Mouse (Mus musculus) frontal cortex, adult (tissue): Measurements from ENCODE around the gene Spred1.
"Not testable (repeated sequence)": the region's sequence is repeated elsewhere in the genome, so short reads cannot be mapped to it uniquely, and the experiment has no call there.

Experiments used
- ATAC-seq: cut with Nextera tagmentation; 2 replicates; pipeline ENCODE4 v1.9.2; 2017; ENCODE audit warnings: mild to moderate bottlenecking, moderate library complexity, mixed read lengths; ENCODE audit not compliant: low TSS enrichment

Gene Spred1

DNA sequence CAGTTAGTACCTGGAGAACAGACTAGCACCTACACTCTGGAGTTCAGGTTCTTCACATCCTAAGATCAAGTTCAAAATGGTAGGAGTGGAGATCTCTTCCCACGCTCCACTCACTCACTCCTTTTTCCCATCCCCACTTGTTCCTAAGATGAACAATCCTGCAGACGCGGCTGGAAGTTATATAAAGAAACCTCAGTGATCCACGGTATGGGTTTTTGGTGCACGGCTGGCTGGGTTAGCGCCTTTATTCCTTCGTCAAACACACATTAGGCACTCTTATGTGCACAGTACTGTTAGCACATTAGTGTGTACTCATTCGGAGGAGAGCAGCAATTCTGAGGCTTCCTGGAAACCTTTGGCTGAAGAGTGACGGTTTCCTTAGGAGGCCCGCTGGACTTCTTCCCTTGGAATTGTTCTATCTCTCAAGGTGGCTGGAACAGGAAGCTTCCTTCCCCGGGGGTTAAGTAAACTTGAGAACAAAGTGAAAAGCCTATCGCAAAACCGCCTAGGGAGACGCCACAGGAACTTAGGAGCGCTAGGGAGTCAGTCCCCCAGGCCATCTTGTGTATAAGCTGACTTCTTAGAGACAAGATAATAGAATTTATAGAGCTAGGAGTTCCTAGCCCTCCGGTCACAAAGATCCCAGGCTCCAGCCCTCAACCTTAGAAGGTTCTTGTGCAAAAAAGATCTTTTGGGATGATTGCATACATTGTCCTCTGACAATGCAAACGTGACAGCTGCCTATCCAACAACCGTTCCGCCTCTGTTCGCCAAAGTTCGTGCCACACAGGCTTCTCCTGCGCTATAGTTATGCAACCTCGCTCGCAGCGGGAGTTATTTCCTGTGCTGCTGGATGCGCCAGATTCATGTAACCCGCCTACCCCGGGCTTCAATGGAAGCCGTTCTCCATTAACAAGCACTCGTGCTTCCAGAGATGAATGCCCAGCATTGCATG lies 1.6 kb upstream of the Spred1 start:
- peak; percentile 62 for ATAC-seq

DNA sequence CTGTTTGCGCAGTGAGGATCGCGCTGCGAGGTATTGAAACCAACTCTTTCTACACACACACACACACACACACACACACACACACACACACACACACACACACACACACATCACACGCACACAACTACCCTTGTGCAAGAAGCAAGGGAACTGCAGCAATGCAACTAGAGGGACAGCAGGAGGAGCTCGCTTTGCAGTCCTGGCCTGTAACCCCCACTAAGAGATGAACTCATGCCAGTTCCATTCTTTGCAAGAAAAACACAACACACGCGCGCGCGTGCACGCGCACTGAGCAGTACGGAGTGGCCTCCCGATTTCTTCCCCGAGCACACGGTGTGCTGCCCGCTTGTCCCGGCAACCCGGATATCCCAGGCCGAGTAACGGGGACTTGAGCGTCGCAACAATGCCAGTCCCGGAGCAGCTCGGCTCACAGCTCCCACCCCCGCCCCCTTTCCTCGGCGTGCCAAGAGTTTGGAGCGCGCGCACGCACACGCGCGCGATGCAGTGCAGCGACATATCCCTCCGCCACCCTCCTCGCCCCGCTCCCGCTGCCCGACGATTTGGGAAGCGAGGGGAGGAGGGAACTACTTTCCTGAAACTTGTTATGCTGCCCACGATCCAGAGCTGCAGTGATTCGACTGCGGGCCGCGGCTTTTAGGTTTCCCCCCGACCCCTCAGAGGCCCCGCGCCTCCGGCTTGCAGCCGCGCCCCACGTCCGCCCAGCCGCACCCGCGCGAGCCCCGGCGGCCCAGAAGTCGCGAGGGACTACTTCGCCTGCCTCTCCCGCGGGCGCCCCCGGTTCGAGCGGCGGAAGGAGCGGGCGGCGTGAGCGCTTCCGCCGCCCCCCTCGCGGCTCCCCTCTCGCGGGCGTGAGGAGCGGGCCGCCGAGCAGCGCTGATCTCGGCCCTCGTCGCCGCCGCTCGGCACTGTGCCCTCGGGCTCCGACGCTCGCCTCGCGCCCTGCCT lies 645 bp upstream of the Spred1 start:
- ATAC-seq, result peak; percentile 62

DNA sequence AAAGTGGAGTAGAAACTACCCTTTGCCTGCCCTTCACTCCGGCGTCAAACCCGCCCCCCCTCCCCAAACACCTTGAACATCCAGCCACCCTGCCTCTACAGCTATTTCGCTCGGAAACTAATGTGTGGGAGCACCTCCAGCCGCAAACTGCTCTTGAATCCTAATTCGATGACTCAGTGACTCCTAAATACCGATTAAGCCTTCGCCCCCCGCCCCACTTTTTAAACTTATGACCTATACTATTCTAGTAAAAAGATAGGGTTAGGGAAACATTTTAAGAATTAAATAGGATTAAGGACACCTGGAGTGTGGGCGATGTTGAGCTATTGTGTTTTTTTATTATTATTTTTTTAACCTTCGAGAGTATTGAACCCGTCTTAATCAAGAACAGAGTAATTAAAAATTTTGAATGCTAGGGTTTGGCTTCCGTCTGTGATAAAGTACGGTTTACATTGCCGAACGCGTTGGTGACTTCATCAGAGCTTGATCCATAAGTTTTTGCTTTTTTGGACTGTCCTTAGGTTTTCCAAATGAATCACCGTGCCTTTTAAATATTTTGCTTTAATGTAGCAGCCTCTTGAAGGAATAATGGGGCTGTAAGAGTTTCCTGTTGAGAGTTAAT lies 921 bp downstream of the Spred1 start:
- ATAC-seq, result no peak

DNA sequence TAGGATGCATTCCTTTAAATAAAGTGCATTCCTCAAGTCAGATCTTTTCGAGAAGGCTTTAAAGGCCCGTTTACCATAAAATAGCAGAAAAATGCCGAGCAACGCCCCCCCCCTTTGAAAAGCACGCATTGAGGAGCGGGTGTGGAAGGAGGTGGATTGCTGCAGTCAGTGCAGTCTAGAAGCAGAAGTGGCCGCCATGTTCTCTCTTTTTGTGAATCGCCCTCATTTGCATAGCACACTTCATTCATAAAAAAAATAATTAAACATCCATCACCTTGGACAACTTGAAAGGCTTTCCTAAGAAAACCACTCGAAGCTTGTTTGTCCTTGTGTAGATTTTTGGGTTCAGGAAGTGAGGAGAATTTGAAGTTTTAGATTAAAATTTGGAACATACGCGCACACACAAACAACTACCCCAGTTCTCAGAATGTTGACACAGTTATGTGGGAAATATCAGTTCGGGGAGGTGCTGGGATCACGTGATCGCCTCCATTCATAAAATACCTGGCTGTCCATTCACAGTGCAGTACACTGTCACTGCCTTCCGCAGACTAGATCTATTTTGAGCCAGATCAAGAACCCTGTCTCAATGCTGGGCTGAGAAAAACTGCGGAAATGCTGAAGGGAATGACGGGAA lies 1.6 kb downstream of the Spred1 start:
- no peak for ATAC-seq

DNA sequence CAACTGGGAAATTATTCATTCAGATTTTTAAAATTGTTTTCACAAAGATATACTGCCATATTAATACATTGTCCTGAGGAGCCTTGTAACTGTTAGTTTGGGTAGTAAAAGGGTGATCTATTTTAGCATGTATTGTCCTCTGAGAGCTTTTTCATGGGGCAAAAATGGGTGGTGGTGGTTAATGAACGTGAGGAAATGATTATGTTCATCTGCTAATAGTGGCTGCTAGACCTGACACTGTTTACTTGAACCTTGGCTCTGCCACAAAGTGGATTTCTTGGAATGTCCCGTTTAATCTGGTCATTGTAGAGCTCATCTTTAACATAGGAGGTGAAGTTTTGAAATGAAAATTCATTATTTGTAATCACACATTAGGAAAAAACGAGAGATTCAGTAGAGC lies 2.5 kb downstream of the Spred1 start:
- no peak for ATAC-seq

DNA sequence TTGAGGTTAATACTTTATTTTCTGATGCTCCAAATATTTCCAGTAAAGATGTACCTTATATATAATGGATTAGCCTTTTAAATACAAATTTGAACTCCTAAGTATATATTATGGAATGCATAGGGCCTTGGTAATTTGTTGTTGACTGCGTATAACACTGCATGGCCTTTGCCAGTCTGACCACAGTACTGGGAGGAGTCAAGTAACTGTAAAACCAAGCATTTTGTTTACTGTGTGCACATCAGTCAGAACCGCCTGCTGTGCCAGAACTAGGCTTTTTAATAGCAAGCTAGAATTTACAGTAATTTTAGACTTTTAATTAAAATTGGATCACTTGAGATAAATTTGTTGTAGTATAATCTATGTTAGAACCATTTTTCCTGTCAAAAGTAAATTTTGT lies 3.7 kb downstream of the Spred1 start:
- no peak for ATAC-seq

DNA sequence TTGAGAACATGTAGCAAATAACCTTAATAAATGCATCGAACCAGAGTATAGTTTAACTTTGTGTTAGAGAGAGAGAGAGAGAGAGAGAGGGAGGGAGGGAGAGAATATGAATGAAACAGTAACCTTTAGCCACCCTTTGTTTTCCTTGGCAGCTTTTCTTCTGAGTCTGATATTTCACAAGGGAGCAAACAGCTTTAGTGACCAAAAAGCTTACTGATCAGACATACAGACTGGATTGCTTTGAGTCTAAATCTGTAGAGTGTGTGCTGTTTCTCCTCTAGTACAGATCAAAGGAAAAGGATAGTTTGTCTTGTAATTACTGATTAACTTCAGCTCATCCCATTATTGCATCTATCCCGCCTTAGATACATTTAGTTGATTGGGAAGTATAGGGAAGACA lies 8.0 kb downstream of the Spred1 start:
- no peak for ATAC-seq

DNA sequence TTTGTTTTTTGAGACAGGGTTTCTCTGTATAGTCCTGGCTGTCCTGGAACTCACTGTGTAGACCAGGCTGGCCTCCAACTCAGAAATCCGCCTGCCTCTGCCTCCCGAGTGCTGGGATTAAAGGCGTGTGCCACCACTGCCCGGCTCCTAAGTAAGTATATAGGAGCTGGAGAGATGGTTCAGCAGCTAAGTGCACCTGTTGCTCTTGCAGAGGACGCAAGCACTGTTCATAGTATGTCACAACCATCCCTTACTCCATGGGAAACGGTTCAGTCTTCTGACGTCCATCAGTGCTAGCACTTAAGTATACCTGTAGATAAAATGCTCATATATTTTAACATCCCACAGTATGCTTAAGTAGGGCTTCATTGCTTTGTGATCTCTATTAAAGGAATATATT lies 9.9 kb downstream of the Spred1 start:
- not testable (repeated sequence) for ATAC-seq

DNA sequence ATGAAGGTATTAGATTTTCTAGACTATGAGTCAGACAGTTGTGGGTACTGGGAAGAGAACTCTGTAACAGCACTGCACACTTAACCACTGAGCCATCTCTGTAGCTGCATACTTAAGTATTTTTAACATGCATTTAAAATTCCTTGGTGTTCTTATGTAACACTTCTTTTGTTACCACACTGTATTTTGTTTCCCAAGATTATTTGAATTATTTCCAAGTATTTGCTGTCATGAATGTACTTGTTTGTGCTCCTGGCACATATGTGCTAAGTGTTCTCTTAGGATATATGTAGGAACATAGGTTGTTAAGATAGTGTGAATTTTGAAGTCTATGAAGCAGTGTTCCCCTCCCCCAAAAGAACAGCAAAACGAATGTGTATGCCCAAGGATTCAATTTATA lies 10.7 kb downstream of the Spred1 start:
- no peak for ATAC-seq

DNA sequence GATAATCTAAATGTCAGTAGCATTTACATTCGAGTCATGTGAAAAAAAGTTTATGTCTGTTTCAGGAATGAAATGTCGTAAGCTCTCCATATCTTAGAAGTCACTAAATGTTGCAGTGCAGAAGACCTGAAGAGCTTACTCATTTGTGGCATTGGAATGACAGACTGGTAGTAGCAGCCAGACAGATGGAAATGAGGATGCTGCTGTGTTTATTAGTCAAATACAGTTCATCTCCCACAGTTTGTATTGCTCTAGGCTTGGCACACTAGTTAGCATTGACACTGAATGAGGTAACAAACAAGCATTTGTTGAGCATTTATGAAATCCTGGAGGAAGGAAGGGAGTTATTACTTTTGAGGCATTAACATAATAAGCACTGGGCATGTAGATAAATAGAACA lies 12.4 kb downstream of the Spred1 start:
- no peak for ATAC-seq

DNA sequence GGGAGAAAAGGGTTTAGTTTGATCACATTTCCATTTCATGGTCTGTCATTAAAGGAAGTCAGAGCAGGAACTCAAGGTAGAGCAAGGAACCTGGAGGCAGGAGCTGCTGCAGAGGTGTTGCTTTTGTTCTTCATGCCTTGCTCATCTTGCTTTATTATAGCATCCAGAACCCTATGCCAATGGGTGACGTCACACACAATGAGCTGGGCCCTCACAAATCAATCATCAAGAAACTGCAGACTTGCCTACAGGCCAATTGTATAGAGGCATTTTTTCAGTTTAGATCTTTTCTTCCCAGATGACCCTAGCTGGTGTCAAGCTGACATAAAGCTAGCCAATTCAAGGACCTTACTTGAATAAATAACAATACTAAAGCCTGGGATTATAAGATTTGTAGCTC lies 16.6 kb downstream of the Spred1 start:
- ATAC-seq, result 0 out of 2 replicates have a peak, but pooled peaks have one; percentile 14

DNA sequence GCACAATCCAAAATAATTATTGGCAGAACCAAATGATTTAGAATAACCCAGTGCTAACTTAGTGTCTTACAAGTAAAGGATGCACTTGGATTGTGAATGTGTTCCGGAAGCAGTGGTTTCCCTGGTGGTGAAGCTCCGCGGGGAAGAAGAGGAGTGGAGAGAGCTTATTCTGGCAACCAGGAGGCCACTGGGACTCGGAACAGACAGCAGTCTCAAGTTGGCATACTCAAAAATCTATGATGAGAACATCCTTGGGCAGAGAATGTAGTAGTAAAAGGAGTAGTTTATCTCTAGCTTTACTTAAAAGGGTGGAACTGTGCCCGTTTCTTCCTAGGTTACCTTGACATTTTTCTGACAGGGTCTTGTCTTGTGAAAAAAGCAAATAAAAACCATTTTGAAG lies 17.8 kb downstream of the Spred1 start:
- ATAC-seq, result peak; percentile 36; the same call in 1 of the 2 replicates

DNA sequence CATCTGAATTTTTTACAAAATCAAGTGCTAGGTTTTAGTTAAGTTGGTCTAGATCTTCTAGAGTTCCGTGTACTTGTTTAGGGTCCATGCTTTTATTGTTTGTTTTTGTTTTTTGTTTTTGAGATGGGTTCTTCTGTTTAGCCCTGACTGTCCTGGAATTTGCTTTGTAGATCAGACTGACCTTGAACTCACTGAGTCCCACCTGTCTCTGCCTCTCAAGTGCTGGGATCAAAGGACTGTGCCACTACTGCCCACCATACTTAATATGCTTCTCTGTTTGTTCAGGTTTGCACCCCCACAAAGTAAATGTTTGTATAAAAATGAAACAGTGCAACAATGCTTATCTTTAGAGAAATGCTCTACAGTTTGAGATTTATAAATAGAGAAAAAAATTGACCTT lies 18.8 kb downstream of the Spred1 start:
- no peak for ATAC-seq

DNA sequence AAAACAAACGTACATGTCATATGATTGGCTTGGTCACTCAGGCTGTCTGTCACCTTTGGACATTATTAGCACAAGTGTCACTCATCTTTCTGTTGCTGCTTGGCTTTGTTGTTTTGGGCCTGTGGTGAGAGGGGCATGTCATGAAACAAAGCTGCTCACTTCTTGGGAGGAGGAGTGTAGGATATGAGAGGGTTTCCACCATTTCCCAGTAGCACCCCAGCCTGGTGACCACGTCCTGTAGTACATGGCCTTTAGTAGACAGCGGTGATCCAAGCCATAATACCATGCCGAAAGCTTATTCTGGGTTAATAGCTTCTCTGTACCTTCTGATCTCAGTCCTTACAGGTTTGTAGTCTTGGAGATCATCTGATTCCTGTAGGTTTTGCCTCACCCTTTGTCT lies 21.9 kb downstream of the Spred1 start:
- ATAC-seq, result no peak

DNA sequence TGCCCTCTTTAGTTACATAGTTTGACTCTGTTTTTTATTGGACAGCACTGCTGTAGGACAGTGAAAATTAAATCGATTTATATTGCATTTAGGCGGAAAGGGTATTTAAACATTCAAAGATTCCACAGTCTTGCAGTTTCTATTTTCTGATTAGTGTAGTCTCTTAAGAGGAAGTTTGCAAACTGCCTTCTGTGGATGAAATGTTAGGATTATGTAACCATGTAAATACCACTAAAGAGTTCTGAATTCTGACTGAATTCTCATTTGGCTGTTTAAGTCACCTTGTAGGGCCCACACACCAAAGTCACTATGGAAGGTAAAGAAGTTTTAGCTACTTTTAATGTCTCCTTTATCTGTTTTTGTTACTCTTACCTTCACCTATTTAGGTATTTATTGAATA lies 24.9 kb downstream of the Spred1 start:
- ATAC-seq, result 0 out of 2 replicates have a peak, but pooled peaks have one; percentile 15

DNA sequence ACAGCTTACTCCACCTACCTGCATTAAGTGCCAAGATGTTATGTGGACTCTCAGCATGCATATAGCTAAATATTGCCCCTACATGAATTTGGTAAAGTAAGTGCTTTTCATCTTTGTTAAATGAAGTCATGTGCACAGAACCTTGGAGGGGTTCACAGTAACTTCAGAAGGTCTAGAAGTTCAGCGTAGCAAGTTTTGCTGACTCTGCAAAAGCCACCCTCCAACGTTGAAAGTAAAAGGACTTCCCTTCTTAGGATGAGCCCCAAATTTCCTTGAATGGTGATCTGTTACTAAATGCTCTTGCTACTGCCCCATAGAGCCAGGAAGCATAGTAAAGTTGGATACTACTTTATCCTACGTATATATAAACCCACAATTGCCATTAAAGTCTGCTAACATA lies 25.4 kb downstream of the Spred1 start:
- no peak for ATAC-seq

DNA sequence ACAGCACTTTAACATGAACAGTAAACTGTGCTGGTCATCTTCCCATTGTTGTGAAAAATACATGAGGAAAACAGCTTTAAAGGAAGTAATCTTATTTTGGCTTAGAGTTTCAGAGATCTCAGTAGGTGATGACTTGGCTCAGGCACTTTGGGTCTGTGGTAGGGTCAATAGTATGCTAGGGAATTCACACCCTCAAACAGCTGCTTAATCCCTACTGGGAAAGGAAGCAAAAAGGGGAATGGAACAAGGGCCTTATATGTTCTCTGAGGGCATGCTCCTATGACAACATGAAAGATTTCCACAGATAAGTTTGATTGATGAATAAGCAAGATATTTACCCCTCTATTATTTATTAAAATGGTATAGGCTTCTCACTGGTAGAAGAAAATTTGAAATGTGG lies 31.0 kb downstream of the Spred1 start:
- ATAC-seq, result no peak

DNA sequence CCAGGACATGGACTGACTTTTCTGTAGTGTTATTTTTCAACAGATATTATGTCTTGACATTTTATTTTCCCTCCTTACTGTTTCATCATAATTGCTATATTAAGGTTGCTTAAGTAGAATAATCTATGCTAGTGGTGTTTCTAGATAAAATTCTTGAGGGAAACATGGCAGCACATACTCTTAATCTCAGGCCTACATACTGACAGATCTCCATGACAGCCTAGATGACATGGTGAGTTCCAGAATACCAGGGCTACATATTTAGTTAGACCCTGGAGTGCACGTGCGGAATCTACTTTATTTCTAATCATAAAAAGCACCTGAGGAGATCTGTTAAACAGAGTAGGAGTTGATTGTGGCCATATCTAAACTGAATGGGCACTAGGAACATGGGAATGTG lies 47.2 kb downstream of the Spred1 start:
- ATAC-seq, result no peak

DNA sequence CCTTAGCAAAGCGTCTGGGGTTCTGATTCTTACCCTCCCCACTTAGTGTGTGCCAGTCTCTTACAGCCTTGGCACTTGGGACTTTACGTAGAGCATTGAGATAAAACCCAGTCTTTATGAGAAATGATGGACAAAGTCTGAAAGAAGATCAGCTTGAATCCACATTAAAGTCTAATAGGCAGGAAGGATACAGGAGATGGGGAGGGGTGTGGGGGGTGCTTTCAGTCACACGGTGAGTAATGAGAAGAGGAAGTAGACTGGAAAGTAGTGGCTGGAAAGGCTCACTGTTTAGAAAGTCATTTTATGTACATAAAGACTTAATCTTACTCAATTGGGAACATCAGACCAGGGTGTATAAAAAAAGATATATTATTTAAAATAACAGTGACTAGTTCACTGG lies 47.9 kb downstream of the Spred1 start:
- ATAC-seq, result no peak

DNA sequence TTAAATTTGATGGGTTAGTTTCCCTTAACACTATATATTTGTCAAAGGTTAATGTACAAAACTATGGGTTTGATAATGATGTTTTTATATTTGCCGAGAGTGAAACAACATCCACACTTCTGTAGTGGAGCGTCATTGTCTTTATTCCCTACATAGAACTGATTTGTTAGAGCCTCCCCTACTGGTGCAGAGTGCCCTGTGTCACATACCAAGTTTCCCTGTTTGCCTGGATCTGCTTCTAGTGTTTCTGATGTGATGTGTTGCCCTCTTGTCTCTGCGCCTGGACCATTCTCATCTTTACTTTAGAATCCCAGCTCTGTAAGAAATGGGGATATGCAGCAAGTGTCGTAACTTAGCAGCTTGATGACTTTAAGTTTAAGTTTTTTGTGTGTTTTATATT lies 51.8 kb downstream of the Spred1 start:
- ATAC-seq, result peak; percentile 28; the same call in 1 of the 2 replicates

DNA sequence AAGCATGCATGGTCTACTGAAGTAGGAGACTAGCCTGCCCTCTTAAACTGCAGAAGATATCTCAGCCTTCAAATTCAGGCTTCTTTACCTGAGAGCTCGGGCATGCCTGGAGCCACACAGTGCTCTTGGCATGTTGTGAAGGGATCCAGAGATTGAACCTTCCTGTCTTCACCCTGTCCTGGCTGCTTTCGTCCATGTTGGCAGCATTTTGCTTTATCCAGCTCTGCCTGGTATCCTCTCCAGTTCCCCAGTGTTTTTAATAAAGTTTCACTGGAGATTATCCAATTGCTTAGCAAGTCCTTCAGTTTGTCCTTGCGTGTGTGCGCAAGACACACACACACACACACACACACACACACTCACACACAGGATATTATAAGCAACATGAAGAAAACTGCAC lies 54.9 kb downstream of the Spred1 start:
- no peak for ATAC-seq

DNA sequence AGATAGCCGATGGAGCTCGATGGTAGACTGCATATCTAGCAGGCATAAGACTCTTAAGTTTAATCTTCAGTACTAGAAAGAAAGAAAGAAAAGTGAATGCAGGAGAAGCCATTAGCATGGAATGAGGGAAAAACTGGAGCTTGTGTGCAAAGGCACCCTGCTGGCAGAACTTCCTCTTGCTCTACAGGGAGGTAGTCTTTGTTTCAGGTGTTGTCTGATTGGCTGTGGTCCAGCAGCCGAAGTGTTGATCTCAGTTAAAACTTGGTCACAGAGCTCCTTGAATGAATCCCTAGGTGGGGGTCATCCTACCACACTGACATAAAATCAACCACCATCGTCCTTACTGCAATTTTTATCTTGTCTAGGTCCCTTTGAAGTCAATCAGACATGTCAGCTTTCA lies 55.8 kb downstream of the Spred1 start:
- no peak for ATAC-seq
